Mouse (Mus musculus) heart, embryonic 13.5 days (tissue): ENCODE data around the gene Map4k4. TPM values are rescaled to one million over a fixed set of nuclear protein-coding genes. Genes with fewer than 3 reads are reported as not detected.
A peak's percentile ranks its signal among the peaks of the same experiment; 100 is the strongest.

ENCODE experiments used
- ATAC-seq: fragments of 200-750 bp; cut with Nextera tagmentation; 2 replicates; pipeline ENCODE4 v1.8.0; 2017; ENCODE audit warnings: moderate TSS enrichment; ENCODE audit not compliant: insufficient number of reproducible peaks, low FRiP score, low TSS enrichment; ENCODE audit errors: extremely low read depth
- H3K27ac ChIP-seq: fragments of 300-500 bp; sonication (generic); replicated peaks from 2 replicates; pipeline ENCODE4 v1.5.1; 2015; ENCODE audit warnings: moderate library complexity, mild to moderate bottlenecking, inconsistent platforms
- H3K27me3 ChIP-seq: fragments of 300-500 bp; sonication (generic); replicated peaks from 2 replicates; pipeline ENCODE4 v1.6.1; 2015; ENCODE audit warnings: mild to moderate bottlenecking, inconsistent platforms
- H3K36me3 ChIP-seq: fragments of 300-500 bp; sonication (generic); 2 replicates; pipeline ENCODE4 v1.6.1; 2015; ENCODE audit warnings: mild to moderate bottlenecking, inconsistent platforms
- H3K4me1 ChIP-seq: fragments of 300-500 bp; sonication (generic); 2 replicates; pipeline ENCODE4 v1.6.1; 2015; ENCODE audit warnings: inconsistent platforms
- H3K4me2 ChIP-seq: fragments of 300-500 bp; sonication (generic); 2 replicates; pipeline ENCODE4 v1.6.1; 2015; ENCODE audit warnings: inconsistent platforms, mild to moderate bottlenecking, moderate library complexity
- H3K4me3 ChIP-seq: fragments of 300-500 bp; sonication (generic); 2 replicates; pipeline ENCODE4 v1.5.1; 2015; ENCODE audit warnings: moderate library complexity, mild to moderate bottlenecking, inconsistent platforms
- H3K9ac ChIP-seq: fragments of 300-500 bp; sonication (generic); 2 replicates; pipeline ENCODE4 v1.6.1; 2015; ENCODE audit warnings: inconsistent platforms, mild to moderate bottlenecking, moderate library complexity
- H3K9me3 ChIP-seq: fragments of 300-500 bp; sonication (generic); 2 replicates; pipeline ENCODE4 v1.6.1; 2016; ENCODE audit warnings: inconsistent platforms
- WGBS: fragments of 180-500 bp; shearing (Covaris S2); methylation state at CpG from one replicate; pipeline ENCODE4 v1.1.7; 2015; ENCODE audit warnings: mixed read lengths; 5-methylcytosine and 5-hydroxymethylcytosine counted together
- polyA plus RNA-seq: library from polyadenylated mRNA; unstranded; fragments of >200 nt; fragmentation: Nextera tagmentation; extraction: Ambion mirVana; gene quantifications from 2 replicates; pipeline ENCODE4 v1.2.1, GENCODE M21; 2015

Map4k4 gene
- 17.5 and 21.1 TPM in 2 replicates for polyA plus RNA-seq

DNA sequence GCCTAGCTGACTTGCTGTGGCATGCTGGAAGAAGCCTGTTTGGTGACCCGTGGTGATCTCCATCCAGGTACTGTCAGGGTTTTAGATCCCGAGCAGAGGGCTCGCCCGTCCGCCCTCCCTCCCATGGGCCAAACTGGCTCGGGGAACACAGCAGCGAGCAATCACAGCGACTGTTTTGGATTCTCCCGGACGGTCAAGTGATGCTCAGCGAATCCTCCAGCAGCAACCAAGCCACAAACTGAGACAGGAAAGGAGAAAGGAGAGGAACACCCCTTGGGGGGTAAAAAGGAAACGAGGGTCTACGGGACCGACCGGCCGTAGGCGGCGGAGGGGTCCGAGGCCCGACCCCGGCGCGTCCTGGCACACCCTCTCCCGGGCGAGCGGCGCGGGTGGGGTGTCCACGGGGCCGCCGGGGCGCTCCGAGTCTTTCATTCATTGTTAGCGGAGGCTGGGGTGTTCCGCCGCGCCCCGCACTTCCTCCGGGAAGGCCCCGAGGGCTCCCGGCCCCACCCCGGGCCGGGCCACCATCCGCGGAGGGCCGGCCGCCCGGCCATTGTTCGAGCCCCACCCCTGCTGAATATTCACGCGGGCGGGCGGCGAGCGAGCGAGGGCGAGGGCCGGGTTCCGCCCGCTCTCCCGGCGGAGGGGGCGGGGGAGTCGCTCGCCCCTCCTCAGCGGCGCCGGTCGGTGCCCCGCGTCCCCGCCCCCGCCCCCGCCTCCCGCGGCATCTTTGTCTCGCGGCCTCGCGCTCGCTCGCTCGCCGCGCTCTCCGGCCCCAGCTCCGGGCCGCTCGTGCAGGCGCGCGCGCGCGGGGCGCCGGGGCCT lies at the start of gene Map4k4:
Map4k4 (plus strand) TSS at position 733 of the 825 bp plus-strand sequence.
- H3K9ac ChIP-seq: peak within 1 kb of the TSS; percentile 95
- peaks cover 14% of the 10 kb centered on the region for H3K36me3 ChIP-seq
- H3K27me3 ChIP-seq: no peaks in the 10 kb centered on the region
- H3K4me3 ChIP-seq: peak within 1 kb of the TSS; percentile 86
- WGBS: 2% methylated on average over 93 of the region's 97 CpGs
- peak within 1 kb of the TSS; percentile 86 for H3K4me2 ChIP-seq
- H3K9me3 ChIP-seq: no peaks in the 10 kb centered on the region
- peak; percentile 75 for ATAC-seq
- H3K4me1 ChIP-seq: peaks cover 53% of the 10 kb centered on the region
- peak within 1 kb of the TSS; percentile 97 for H3K27ac ChIP-seq

DNA sequence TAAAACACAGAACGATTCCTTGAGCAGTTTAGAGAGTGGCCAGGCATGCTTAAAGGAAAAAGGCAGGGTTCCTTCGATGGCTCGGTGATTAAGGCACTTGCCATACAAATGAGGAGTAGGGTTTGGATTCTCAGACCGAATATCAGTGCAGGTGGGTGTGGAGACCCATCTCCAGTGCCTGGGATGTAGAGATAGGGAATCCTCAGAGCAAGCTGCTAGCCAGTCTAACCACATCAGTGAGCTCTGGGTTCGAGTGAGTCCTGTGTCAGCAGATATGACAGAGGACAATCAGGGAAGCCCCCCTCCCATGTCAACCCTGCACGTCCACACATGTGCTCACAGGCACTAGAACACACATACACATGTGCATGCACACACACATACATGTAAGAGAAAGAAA lies 44.8 kb upstream of the Map4k4 start:
- Histone ChIP-seq H3K4me1 (peaks cover 47% of the 10 kb centered on the region), H3K4me2 (no peak overlapping the region), H3K9me3 (no peaks in the 10 kb centered on the region), H3K4me3 (no peak overlapping the region), H3K36me3 (no peaks in the 10 kb centered on the region), H3K27me3 (no peaks in the 10 kb centered on the region), H3K9ac (no peak overlapping the region), H3K27ac (no peak overlapping the region)
- whole genome bisulfite sequencing: 74% methylated on average over 6 of the region's 6 CpGs
- no peak for ATAC-seq

DNA sequence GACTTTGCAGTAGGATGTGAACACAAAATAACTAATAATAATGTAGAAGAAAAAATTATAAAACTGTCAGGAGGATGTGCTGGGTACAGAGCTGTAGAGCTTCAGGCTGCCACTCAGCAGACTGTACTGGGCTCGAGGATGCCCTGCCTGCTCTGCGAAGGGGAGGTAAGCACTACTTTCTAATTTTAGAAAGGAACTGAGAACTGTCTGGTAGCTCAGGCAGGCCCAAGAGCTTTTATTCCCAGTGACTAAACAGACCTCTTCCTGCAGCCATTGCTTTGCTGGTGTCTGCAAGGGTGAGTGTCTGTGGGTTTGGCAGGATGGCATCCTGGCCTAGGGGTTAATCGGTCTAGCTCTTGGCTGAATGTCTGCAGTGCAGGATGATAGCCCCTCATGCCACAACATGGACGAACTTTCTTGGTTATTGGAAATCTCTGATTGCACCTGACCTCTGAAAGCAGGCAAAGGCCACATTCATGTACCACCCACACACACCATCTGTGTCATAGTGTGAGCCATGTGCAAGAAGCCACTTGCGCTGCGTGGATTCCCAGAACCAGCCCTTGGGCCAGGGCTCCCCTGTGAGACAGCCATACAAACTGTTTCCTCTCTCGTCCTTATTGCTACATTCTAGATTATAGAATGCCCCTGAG lies 43.8 kb upstream of the Map4k4 start:
- WGBS: 63% methylated on average over 7 of the region's 7 CpGs
- H3K27me3 ChIP-seq: no peaks in the 10 kb centered on the region
- H3K9ac ChIP-seq: no peak overlapping the region
- no peak for ATAC-seq
- no peak overlapping the region for H3K4me2 ChIP-seq
- peak overlapping the region; percentile 55 for H3K27ac ChIP-seq
- H3K9me3 ChIP-seq: no peaks in the 10 kb centered on the region
- peaks cover 39% of the 10 kb centered on the region for H3K4me1 ChIP-seq
- no peak overlapping the region for H3K4me3 ChIP-seq
- H3K36me3 ChIP-seq: no peaks in the 10 kb centered on the region

DNA sequence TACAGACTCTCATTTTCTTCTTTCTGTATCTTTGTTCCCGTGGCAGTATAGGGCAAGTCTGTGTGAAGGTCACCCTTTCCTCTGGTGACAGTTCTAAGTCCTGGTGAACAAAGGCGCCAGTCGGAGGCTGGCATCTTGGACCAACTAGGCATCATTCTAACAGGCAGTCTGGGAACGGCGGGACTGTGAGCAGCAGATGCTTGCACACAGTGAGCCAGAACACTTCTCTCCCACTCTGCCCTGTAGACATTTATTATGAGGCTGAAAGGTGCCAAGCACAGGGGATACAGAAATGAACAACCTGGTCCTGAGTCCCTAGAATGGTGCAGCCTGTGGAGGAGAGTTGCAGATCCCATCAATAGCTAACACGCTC lies 43.3 kb upstream of the Map4k4 start:
- Histone ChIP-seq H3K9ac (no peak overlapping the region), H3K36me3 (no peaks in the 10 kb centered on the region), H3K27me3 (no peaks in the 10 kb centered on the region), H3K27ac (peak overlapping the region; percentile 55; the same call in 1 of the 2 replicates), H3K4me2 (no peak overlapping the region), H3K9me3 (no peaks in the 10 kb centered on the region), H3K4me3 (no peak overlapping the region), H3K4me1 (peaks cover 37% of the 10 kb centered on the region)
- no peak for ATAC-seq
- 73% methylated on average over 6 of the region's 6 CpGs for WGBS

DNA sequence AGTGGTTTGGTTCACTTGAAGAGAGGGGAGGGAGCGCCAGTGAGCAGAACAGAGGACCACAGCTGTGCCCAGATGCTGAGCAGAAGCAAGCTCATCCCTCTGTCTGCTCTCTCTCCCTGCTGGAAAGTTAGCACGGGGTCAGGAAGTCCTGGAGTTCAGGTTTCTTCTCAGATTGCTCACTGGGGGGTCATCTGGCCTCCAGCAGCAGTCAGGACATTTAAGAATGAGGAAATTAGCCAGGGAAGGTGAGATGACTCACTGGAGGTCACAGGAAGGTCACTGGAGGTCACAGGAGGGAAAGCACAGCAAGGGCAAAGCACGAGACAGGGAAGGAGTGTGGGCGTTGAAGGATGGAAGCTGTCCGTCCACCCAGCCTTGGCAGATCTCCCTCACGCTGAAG lies 41.5 kb upstream of the Map4k4 start:
- Histone ChIP-seq H3K4me2 (no peak overlapping the region), H3K27ac (no peak overlapping the region), H3K36me3 (no peaks in the 10 kb centered on the region), H3K4me3 (no peak overlapping the region), H3K9ac (no peak overlapping the region), H3K27me3 (no peaks in the 10 kb centered on the region), H3K9me3 (no peaks in the 10 kb centered on the region), H3K4me1 (peaks cover 30% of the 10 kb centered on the region)
- WGBS: 22% methylated on average over 6 of the region's 6 CpGs
- no peak for ATAC-seq

DNA sequence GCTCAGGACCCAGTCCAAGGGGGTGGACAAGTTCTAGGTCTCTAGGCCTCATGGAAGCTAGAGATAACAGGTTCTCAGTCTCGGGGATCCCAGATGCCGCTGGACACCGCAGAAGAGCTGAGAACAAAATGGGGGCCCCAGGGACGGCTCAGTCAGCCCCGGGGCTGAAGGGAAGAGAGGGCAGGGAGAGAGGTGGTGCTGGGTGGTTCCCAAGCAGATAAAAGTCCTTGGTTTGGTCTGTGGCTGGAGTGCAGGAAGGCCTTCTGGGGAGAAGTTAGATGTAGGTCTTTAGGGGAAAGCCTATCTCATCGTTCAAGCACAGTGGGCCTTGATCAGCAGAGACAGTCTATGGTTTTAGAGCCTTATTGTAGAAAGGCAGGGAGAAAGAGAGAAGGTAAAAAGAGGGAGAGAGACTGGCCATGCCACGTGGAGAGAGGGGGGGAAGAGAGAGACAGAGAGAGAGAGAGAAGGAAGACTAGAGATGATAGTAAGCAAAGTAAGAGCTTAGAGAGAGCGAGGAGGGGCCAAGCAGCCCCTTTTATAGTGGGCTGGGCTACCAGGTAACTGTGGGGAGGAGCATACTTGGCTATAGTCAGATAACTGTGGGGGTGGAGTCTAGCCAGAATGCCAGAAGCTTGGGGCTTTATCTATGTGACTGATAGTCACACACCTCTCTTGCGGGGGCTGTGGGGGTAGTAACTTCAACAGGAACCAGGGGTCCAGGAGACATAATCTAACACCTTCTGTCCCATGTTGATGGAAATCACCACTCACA lies 34.2 kb upstream of the Map4k4 start:
- no peaks in the 10 kb centered on the region for H3K36me3 ChIP-seq
- peak overlapping the region; percentile 90 for H3K27ac ChIP-seq
- WGBS: 68% methylated on average over 9 of the region's 9 CpGs
- ATAC-seq: no peak
- no peaks in the 10 kb centered on the region for H3K9me3 ChIP-seq
- no peaks in the 10 kb centered on the region for H3K27me3 ChIP-seq
- peaks cover 42% of the 10 kb centered on the region for H3K4me1 ChIP-seq
- H3K4me2 ChIP-seq: no peak overlapping the region
- H3K4me3 ChIP-seq: no peak overlapping the region
- H3K9ac ChIP-seq: 0 out of 2 replicates have a peak overlapping the region, but pooled peaks have one; percentile 37

DNA sequence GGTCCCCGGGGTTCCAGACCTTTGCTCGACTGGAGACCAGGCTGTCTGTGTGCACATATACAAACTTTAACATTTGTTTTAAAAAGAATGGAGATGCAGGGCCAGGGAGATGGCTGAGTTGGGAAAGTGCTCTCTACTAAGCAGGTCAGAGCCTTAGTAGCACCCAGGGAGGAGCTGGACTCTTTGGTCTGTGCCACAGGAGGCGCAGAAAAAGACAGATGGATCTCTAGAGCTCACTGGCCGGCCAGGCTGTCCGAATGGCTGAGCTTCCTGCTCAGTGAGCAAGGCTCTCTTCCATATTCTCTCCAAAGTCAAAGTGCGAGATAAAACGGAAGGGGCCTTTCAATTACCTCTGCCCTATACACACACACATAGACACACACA lies 33.6 kb upstream of the Map4k4 start:
- peaks cover 42% of the 10 kb centered on the region for H3K4me1 ChIP-seq
- H3K27me3 ChIP-seq: no peaks in the 10 kb centered on the region
- no peak for ATAC-seq
- 0 out of 2 replicates have a peak overlapping the region, but pooled peaks have one; percentile 37 for H3K9ac ChIP-seq
- H3K36me3 ChIP-seq: no peaks in the 10 kb centered on the region
- no peak overlapping the region for H3K4me3 ChIP-seq
- H3K9me3 ChIP-seq: no peaks in the 10 kb centered on the region
- no peak overlapping the region for H3K4me2 ChIP-seq
- 54% methylated on average over 7 of the region's 7 CpGs for WGBS
- peak overlapping the region; percentile 90 for H3K27ac ChIP-seq

DNA sequence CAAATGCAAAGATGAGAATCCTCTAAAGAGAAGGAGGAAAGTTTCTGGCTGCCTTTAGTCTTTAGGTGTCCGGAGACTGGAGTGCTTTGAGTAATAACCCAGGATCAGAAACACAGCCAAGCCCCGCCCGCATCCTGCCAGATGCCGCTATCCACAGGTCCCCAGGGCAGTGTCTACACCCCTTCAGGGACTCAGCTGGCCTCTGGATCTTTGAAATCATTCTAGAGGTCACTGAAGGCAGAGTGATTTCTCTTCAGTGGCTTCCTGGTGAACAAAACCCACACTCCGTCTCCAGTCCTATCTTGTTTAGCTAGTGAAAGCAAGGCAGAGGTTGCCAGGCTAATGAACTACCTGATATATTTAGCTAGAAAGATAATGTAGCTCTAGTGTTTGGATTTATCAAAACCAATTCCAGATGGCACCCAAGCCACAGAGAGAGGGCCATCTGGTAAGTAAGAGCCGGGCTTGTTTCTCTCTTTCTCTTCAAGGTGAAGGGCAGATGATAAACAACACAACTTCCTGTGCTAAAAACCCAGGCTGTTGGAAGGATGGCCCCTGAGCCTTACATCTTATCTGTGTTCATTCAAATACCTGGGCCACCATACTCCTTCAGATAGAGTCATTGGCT lies 32.6 kb upstream of the Map4k4 start:
- Histone ChIP-seq H3K4me3 (no peak overlapping the region), H3K9me3 (no peaks in the 10 kb centered on the region), H3K27ac (peak overlapping the region; percentile 90), H3K4me2 (peak overlapping the region; percentile 33; the same call in 1 of the 2 replicates), H3K36me3 (no peaks in the 10 kb centered on the region), H3K27me3 (no peaks in the 10 kb centered on the region), H3K4me1 (peaks cover 42% of the 10 kb centered on the region), H3K9ac (peak overlapping the region; percentile 37; the same call in 1 of the 2 replicates)
- no peak for ATAC-seq
- WGBS: 11% methylated on average over 6 of the region's 6 CpGs

DNA sequence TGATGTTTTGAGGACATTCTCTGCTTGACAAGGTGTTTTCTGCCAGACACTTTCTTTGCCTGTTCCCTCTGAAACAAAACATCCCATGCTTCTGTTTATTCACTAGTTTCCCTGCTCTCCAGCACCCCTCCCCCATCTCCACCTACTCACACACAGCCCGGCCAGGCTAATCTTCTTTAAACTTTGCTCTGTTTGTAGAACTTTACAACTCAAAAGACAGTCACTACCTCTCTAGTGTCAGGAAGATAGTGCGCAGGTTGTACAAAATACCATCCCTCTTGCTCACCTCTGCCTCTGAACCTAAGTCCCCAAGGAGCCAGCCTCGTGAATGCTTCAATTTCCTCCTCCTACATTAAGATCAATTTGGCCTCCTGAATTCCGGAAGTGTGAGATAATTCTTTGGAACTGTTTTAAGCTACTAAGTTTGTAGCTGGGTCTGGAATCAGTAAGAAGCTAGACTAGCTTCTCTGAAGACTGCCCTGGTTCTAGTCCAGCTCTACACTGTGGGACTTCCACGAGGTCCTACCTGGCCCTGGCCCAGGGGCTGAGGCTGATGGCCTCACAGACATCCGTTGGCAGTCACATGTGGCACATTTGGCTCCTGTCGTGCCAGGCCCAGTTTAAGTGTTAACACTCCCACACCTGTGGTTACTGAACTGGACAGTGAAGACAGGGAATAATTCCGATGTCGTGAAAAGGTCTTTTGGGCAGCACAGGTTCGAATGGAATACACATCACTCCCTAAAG lies 31.7 kb upstream of the Map4k4 start:
- peak overlapping the region; percentile 90 for H3K27ac ChIP-seq
- H3K4me1 ChIP-seq: peaks cover 42% of the 10 kb centered on the region
- WGBS: 49% methylated on average over 10 of the region's 10 CpGs

DNA sequence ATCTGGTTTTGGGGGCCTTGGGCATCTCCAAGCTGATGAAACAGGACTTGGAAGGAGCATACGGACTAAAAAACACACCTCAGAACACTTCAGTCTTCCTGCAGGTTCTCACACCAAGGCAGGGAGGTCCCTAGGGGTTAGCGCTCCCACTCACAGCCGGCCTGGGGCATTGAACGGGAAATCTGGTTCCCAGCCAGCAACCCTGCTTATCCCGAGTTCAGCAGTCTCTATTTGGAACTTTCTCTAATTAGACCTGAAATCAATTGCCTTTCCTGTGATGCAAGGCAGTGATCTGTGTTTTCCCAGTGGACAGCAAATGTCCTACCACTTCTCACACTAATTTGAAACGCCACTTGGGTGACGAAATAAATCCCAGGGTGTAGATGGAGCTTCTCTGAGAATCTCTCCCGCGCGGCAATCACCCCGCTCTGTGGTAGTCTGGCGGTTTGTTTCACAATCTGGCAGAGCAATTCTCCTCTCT lies 31.0 kb upstream of the Map4k4 start:
- no peaks in the 10 kb centered on the region for H3K27me3 ChIP-seq

More for the DNA sequence above, 31.7 kb upstream of the Map4k4 start:
- Histone ChIP-seq H3K9me3 (no peaks in the 10 kb centered on the region), H3K4me3 (no peak overlapping the region), H3K4me2 (no peak overlapping the region), H3K27me3 (no peaks in the 10 kb centered on the region), H3K9ac (no peak overlapping the region), H3K36me3 (no peaks in the 10 kb centered on the region)
- ATAC-seq: no peak

More for the DNA sequence above, 31.0 kb upstream of the Map4k4 start:
- H3K4me1 ChIP-seq: peaks cover 42% of the 10 kb centered on the region
- ATAC-seq: no peak
- H3K27ac ChIP-seq: peak overlapping the region; percentile 90; the same call in 1 of the 2 replicates
- no peak overlapping the region for H3K4me3 ChIP-seq
- H3K4me2 ChIP-seq: peak overlapping the region; percentile 27; the same call in 1 of the 2 replicates
- H3K36me3 ChIP-seq: no peaks in the 10 kb centered on the region
- 53% methylated on average over 12 of the region's 12 CpGs for WGBS
- H3K9ac ChIP-seq: no peak overlapping the region
- no peaks in the 10 kb centered on the region for H3K9me3 ChIP-seq
